Mouse (Mus musculus) small intestine, adult 2 months (tissue): Measurements from ENCODE around the gene Anxa8. TPM values are rescaled to one million over a fixed set of nuclear protein-coding genes. Genes with fewer than 3 reads are reported as not detected.

ENCODE experiments used
- H3K27ac ChIP-seq: fragments of 200-500 bp; 2 replicates; pipeline ENCODE4 v1.5.1; 2012; ENCODE audit warnings: low read depth, low read length, control low read depth, inconsistent platforms; ENCODE audit not compliant: insufficient read depth
- H3K27me3 ChIP-seq: fragments of 200-500 bp; 2 replicates; pipeline ENCODE4 v1.6.1; 2012; ENCODE audit warnings: mild to moderate bottlenecking, moderate library complexity, low read length, inconsistent platforms; ENCODE audit not compliant: control insufficient read depth, insufficient read depth
- H3K36me3 ChIP-seq: fragments of 200-500 bp; 2 replicates; pipeline ENCODE4 v1.6.1; 2012; ENCODE audit warnings: mild to moderate bottlenecking, low read length, control low read depth, inconsistent platforms; ENCODE audit not compliant: control insufficient read depth, insufficient read depth
- H3K4me1 ChIP-seq: fragments of 200-500 bp; 2 replicates; pipeline ENCODE4 v1.6.1; 2012; ENCODE audit warnings: low read length, inconsistent platforms, mixed read lengths; ENCODE audit not compliant: control insufficient read depth, insufficient read depth, insufficient read length
- H3K4me3 ChIP-seq: fragments of 200-500 bp; 2 replicates; pipeline ENCODE4 v1.5.1; 2012; ENCODE audit warnings: low read depth, mild to moderate bottlenecking, control low read depth, inconsistent platforms, low read length, moderate library complexity
- CTCF ChIP-seq: fragments of 200-500 bp; IDR thresholded peaks from 2 replicates; pipeline ENCODE4 v1.5.1; 2012; ENCODE audit warnings: low read depth, mild to moderate bottlenecking, control low read depth, inconsistent platforms, low read length, moderate library complexity, mixed read lengths; ENCODE audit not compliant: insufficient replicate concordance, insufficient read length; ENCODE audit errors: extremely low read depth
- POLR2A ChIP-seq: fragments of 200-500 bp; IDR thresholded peaks from 2 replicates; pipeline ENCODE4 v1.6.1; 2012; ENCODE audit warnings: low read depth, mild to moderate bottlenecking, control low read depth, inconsistent platforms, low read length, moderate library complexity
- WGBS: fragments of 180-500 bp; shearing (Covaris S2); methylation state at CpG from one replicate; pipeline ENCODE4 v1.1.7; 2018; 5-methylcytosine and 5-hydroxymethylcytosine counted together
- polyA plus RNA-seq: library from polyadenylated mRNA; depleted of rRNA; stranded (reverse); fragments of >200 nt; gene quantifications from 2 replicates; pipeline ENCODE4 v1.2.3, GENCODE M21; 2012; rRNA removed

Anxa8 gene
- 0.11 and 0.50 TPM in 2 replicates for polyA plus RNA-seq

GRCm38 (mm10) chr14:34085731-34086130 is at the start of gene Anxa8:
Gene Anxa8 (plus strand): TSS chr14:34085981.
- 16% methylated on average over 4 of the region's 4 CpGs for WGBS
- Histone ChIP-seq H3K4me3 (no peak within 1 kb of the TSS), H3K27ac (no peak within 1 kb of the TSS), H3K27me3 (no peaks in the 10 kb centered on the region), H3K36me3 (no peaks in the 10 kb centered on the region), H3K4me1 (no peaks in the 10 kb centered on the region)
- TF ChIP-seq CTCF (no peak), POLR2A (no peak)

DNA sequence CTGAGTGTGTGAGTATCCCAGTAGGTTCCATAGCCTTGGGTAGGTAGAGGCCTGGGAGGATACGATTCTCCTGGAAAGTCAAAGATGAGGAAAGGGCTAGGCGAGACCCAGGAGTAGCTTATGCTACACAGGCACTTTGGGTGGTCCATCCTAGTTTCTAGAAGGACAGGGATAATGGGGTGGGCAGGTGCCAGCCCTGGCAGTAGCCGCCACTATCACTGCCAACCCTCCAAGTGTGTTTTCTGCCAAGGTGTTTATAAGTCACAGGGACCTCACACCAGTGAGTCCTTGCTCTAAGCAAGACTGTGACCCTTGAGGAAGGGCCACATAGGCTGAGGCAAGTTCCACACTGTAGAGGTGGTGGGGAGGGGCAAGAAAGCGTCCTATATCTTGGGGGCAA is 44.5 kb upstream of the Anxa8 start:
- no peak overlapping the region for H3K4me3 ChIP-seq
- H3K27ac ChIP-seq: no peak overlapping the region
- no peaks in the 10 kb centered on the region for H3K4me1 ChIP-seq
- TF ChIP-seq POLR2A: no peak
- H3K27me3 ChIP-seq: no peaks in the 10 kb centered on the region
- no peaks in the 10 kb centered on the region for H3K36me3 ChIP-seq
- 74% methylated on average over 4 of the region's 4 CpGs for WGBS

DNA sequence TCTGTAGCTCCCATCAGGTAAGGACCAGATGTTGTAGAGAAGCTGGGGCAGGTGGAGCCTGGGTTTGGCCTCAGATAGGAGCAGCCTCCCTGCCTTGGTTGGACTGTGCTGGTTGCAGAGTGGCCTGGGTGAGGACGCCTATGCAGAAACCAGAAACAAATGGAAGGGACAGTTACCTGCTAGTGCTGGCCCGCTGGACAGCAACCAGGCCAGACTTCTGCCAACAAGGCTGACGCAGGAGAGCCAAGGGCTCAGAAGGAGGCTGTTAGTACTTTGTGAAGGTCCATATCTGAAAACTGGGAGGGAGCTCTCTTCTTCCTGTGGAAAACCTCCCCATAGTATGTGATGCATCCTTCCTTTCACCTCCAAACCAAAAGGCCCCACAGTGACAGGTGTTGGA is 42.4 kb upstream of the Anxa8 start:
- WGBS: 45% methylated on average over 3 of the region's 3 CpGs
- Histone ChIP-seq H3K27me3 (no peaks in the 10 kb centered on the region), H3K27ac (no peak overlapping the region), H3K4me1 (no peaks in the 10 kb centered on the region), H3K4me3 (no peak overlapping the region), H3K36me3 (no peaks in the 10 kb centered on the region)
- TF ChIP-seq POLR2A: no peak
- no peak for TF ChIP-seq CTCF

DNA sequence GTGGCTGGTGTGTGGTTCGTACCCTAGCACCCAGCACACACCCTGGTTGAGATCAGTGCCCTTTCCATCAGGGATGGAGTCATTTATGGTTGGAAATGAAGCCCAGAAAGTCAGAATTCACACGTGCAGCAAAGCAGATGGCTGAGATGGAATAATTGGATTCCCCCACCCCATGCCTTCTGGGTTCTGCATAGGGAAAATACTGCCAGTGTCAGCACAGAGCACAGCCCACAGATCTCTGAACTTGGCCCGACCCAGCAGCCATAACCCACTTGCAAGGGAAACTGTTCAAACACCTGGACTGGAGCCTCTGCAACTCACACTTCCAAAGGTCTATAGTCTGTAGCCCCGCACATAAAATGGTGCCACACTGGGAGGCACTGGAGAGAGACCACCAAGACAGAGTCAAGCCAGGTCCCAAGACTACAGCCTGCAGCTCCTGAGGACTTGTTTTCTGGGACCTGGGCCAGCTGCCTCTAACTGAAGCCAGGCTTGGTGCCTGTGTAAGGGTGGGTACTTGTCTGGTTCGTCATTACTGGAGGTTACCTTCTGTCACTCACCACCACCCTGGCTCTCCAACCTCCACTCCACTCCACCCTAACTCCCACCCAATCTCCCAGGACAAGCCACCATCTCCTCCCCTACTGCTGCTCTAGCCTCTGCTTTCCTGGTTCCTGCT is 35.5 kb upstream of the Anxa8 start:
- TF ChIP-seq CTCF: no peak
- no peak for TF ChIP-seq POLR2A
- Histone ChIP-seq H3K27me3 (no peaks in the 10 kb centered on the region), H3K4me1 (no peaks in the 10 kb centered on the region), H3K27ac (no peak overlapping the region), H3K36me3 (no peaks in the 10 kb centered on the region), H3K4me3 (no peak overlapping the region)
- WGBS: 64% methylated on average over 5 of the region's 5 CpGs

DNA sequence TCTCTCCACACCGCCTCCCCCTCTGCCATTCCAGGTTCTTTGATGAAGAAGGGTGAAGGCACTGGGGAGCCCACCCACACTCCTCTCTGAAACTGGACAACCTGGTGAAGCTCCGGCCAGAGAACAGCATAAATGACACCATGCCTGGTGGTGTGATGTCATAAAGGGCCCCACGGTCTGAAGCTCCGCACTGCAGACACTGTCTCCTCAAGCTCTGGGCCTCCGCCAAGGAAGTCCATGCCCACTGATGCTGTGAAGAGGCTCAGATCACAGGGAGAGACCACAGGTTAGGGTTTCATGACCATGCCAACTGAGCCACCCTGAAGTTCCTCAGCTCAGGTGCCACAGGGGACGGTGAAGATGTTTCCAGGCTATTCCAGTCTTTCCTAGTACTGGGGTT is 33.3 kb upstream of the Anxa8 start, which contains the start of gene Antxrl:
Antxrl (plus strand) TSS at position 192 of the 400 bp plus-strand sequence.
- Histone ChIP-seq H3K27ac (no peak within 1 kb of the TSS), H3K4me3 (no peak within 1 kb of the TSS), H3K4me1 (no peaks in the 10 kb centered on the region), H3K27me3 (no peaks in the 10 kb centered on the region), H3K36me3 (no peaks in the 10 kb centered on the region)
- 88% methylated on average over 6 of the region's 6 CpGs for WGBS
- TF ChIP-seq CTCF (no peak), POLR2A (no peak)

DNA sequence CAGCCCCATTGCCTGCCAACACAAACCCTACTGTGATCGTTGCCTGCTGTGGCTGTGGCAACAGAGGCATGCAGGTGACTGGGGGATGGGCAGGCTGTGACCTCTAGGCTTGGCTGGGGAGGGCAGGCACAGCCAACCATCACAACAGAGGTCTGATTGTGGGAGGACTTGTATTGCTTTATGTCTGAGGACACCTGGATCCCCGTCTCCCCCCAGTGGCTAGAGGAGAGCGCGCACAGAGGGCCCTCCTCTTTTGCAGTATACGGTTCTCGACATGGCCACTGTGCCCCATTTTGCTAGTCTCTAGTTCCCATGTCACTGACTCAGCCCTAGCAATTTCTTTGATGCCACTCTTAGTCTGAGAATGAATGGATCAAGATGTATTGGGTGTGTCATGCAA is 14.1 kb upstream of the Anxa8 start:
- H3K4me3 ChIP-seq: no peak overlapping the region
- TF ChIP-seq POLR2A (no peak), CTCF (no peak)
- no peak overlapping the region for H3K27ac ChIP-seq
- H3K27me3 ChIP-seq: no peaks in the 10 kb centered on the region
- no peaks in the 10 kb centered on the region for H3K36me3 ChIP-seq
- peaks cover 3% of the 10 kb centered on the region; the same call in 1 of the 2 replicates for H3K4me1 ChIP-seq
- WGBS: 74% methylated on average over 6 of the region's 6 CpGs

DNA sequence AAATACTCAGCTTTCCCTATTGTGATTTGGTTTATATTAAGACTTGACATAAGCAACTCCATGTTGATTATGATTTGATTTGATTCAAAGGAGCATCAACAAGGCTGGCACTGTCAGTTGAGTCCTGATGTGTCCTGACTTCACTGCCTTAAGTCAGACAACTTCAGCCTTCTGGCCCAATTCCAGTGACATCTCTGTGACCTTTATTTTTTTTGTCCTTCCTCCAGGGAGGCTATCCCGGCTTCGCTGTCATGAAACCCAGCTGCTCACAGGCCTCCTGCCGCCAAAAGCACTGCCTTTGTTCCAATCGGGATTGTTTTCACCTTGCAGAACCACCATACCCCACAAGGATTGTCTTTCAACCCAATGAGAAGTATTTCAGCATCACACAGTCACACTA is 10.4 kb upstream of the Anxa8 start:
- 44% methylated on average over 4 of the region's 4 CpGs for WGBS

More for the DNA sequence above, 10.4 kb upstream of the Anxa8 start:
- Histone ChIP-seq H3K4me1 (peaks cover 3% of the 10 kb centered on the region; the same call in 1 of the 2 replicates), H3K36me3 (no peaks in the 10 kb centered on the region), H3K27ac (no peak overlapping the region), H3K27me3 (no peaks in the 10 kb centered on the region), H3K4me3 (no peak overlapping the region)
- TF ChIP-seq POLR2A (no peak), CTCF (no peak)
